Mouse (Mus musculus) heart, embryonic 13.5 days (tissue): Measurements from ENCODE around the gene Smtnl1. TPM values are rescaled to one million over a fixed set of nuclear protein-coding genes. Genes with fewer than 3 reads are reported as not detected.

Source experiments
- ATAC-seq: fragments of 200-750 bp; cut with Nextera tagmentation; 2 replicates; pipeline ENCODE4 v1.8.0; 2017; ENCODE audit warnings: moderate TSS enrichment; ENCODE audit not compliant: insufficient number of reproducible peaks, low FRiP score, low TSS enrichment; ENCODE audit errors: extremely low read depth
- H3K27ac ChIP-seq: fragments of 300-500 bp; sonication (generic); replicated peaks from 2 replicates; pipeline ENCODE4 v1.5.1; 2015; ENCODE audit warnings: moderate library complexity, mild to moderate bottlenecking, inconsistent platforms
- H3K27me3 ChIP-seq: fragments of 300-500 bp; sonication (generic); replicated peaks from 2 replicates; pipeline ENCODE4 v1.6.1; 2015; ENCODE audit warnings: mild to moderate bottlenecking, inconsistent platforms
- H3K36me3 ChIP-seq: fragments of 300-500 bp; sonication (generic); 2 replicates; pipeline ENCODE4 v1.6.1; 2015; ENCODE audit warnings: mild to moderate bottlenecking, inconsistent platforms
- H3K4me1 ChIP-seq: fragments of 300-500 bp; sonication (generic); 2 replicates; pipeline ENCODE4 v1.6.1; 2015; ENCODE audit warnings: inconsistent platforms
- H3K4me2 ChIP-seq: fragments of 300-500 bp; sonication (generic); 2 replicates; pipeline ENCODE4 v1.6.1; 2015; ENCODE audit warnings: inconsistent platforms, mild to moderate bottlenecking, moderate library complexity
- H3K4me3 ChIP-seq: fragments of 300-500 bp; sonication (generic); 2 replicates; pipeline ENCODE4 v1.5.1; 2015; ENCODE audit warnings: moderate library complexity, mild to moderate bottlenecking, inconsistent platforms
- H3K9ac ChIP-seq: fragments of 300-500 bp; sonication (generic); 2 replicates; pipeline ENCODE4 v1.6.1; 2015; ENCODE audit warnings: inconsistent platforms, mild to moderate bottlenecking, moderate library complexity
- H3K9me3 ChIP-seq: fragments of 300-500 bp; sonication (generic); 2 replicates; pipeline ENCODE4 v1.6.1; 2016; ENCODE audit warnings: inconsistent platforms
- WGBS: fragments of 180-500 bp; shearing (Covaris S2); methylation state at CpG from one replicate; pipeline ENCODE4 v1.1.7; 2015; ENCODE audit warnings: mixed read lengths; 5-methylcytosine and 5-hydroxymethylcytosine counted together
- polyA plus RNA-seq: library from polyadenylated mRNA; unstranded; fragments of >200 nt; fragmentation: Nextera tagmentation; extraction: Ambion mirVana; gene quantifications from 2 replicates; pipeline ENCODE4 v1.2.1, GENCODE M21; 2015

Gene Smtnl1
- polyA plus RNA-seq, 1 experiment from 2014 or later, result 0.24 TPM

GRCm38 (mm10) chr2:84837817-84838592 lies 15.6 kb upstream of the Smtnl1 start:
- Histone ChIP-seq H3K9me3 (no peaks in the 10 kb centered on the region), H3K4me3 (0 out of 2 replicates have a peak overlapping the region, but pooled peaks have one; percentile 74), H3K9ac (no peak overlapping the region), H3K4me2 (peak overlapping the region; percentile 79), H3K27ac (no peak overlapping the region), H3K36me3 (no peaks in the 10 kb centered on the region), H3K27me3 (peaks cover 26% of the 10 kb centered on the region; the same call in 1 of the 2 replicates), H3K4me1 (peaks cover 38% of the 10 kb centered on the region)
- no peak for ATAC-seq
- 32% methylated on average over 9 of the region's 9 CpGs for WGBS

- H3K9ac ChIP-seq, result no peak overlapping the region
- H3K4me2 ChIP-seq, result no peak overlapping the region
- H3K4me3 ChIP-seq, result no peak overlapping the region
- WGBS, result 57% methylated on average over 8 of the region's 8 CpGs
- no peak overlapping the region for H3K27ac ChIP-seq
- H3K4me1 ChIP-seq, result peaks cover 33% of the 10 kb centered on the region
- H3K36me3 ChIP-seq, result no peaks in the 10 kb centered on the region
- no peak for ATAC-seq
- no peaks in the 10 kb centered on the region for H3K9me3 ChIP-seq
- peaks cover 26% of the 10 kb centered on the region; the same call in 1 of the 2 replicates for H3K27me3 ChIP-seq
Measured at GRCm38 (mm10) chr2:84837107-84837506, 14.7 kb upstream of the Smtnl1 start.

- Histone ChIP-seq H3K36me3 (peaks cover 25% of the 10 kb centered on the region), H3K9ac (peak overlapping the region; percentile 67), H3K27me3 (0 out of 2 replicates have a peak, but pooled peaks cover 10% of the 10 kb centered on the region), H3K4me2 (no peak overlapping the region), H3K4me3 (no peak overlapping the region), H3K4me1 (peaks cover 16% of the 10 kb centered on the region), H3K27ac (peak overlapping the region; percentile 59; the same call in 1 of the 2 replicates), H3K9me3 (no peaks in the 10 kb centered on the region)
- no peak for ATAC-seq
- 26% methylated on average over 10 of the region's 10 CpGs for WGBS
Measured at GRCm38 (mm10) chr2:84831666-84832391, 9.4 kb upstream of the Smtnl1 start.

GRCm38 (mm10) chr2:84827283-84827920 lies 5.0 kb upstream of the Smtnl1 start:
- H3K9me3 ChIP-seq, result no peaks in the 10 kb centered on the region
- peaks cover 25% of the 10 kb centered on the region for H3K36me3 ChIP-seq
- peaks cover 31% of the 10 kb centered on the region for H3K4me1 ChIP-seq
- no peaks in the 10 kb centered on the region for H3K27me3 ChIP-seq
- H3K9ac ChIP-seq, result peak overlapping the region; percentile 92
- H3K27ac ChIP-seq, result peak overlapping the region; percentile 83
- WGBS, result under 1% methylated on average over 29 of the region's 29 CpGs
- ATAC-seq, result peak; percentile 55
- H3K4me2 ChIP-seq, result peak overlapping the region; percentile 96
- peak overlapping the region; percentile 90 for H3K4me3 ChIP-seq

- peak within 1 kb of the TSS; percentile 83 for H3K27ac ChIP-seq
- under 1% methylated on average over 34 of the region's 34 CpGs for whole genome bisulfite sequencing
- H3K36me3 ChIP-seq, result peaks cover 25% of the 10 kb centered on the region
- no peaks in the 10 kb centered on the region for H3K9me3 ChIP-seq
- peak within 1 kb of the TSS; percentile 90 for H3K4me3 ChIP-seq
- peaks cover 24% of the 10 kb centered on the region for H3K4me1 ChIP-seq
- peak within 1 kb of the TSS; percentile 96 for H3K4me2 ChIP-seq
- no peaks in the 10 kb centered on the region for H3K27me3 ChIP-seq
- H3K9ac ChIP-seq, result peak within 1 kb of the TSS; percentile 92
- ATAC-seq, result peak; percentile 58
Measured at GRCm38 (mm10) chr2:84826488-84827282, 4.2 kb upstream of the Smtnl1 start, which contains the start of gene Timm10. TSS of gene Timm10 (plus strand) at chr2:84826997.

GRCm38 (mm10) chr2:84823237-84823636 lies 785 bp upstream of the Smtnl1 start:
- peaks cover under 1% of the 10 kb centered on the region; the same call in 1 of the 2 replicates for H3K36me3 ChIP-seq
- WGBS, result 15% methylated on average over 2 of the region's 2 CpGs
- no peaks in the 10 kb centered on the region; the same call in 1 of the 2 replicates for H3K27me3 ChIP-seq
- H3K9me3 ChIP-seq, result no peaks in the 10 kb centered on the region
- peaks cover 37% of the 10 kb centered on the region for H3K4me1 ChIP-seq
- no peak overlapping the region for H3K4me2 ChIP-seq
- H3K9ac ChIP-seq, result no peak overlapping the region
- H3K4me3 ChIP-seq, result no peak overlapping the region
- ATAC-seq, result no peak
- peak overlapping the region; percentile 56; the same call in 1 of the 2 replicates for H3K27ac ChIP-seq

- peak overlapping the region; percentile 81 for H3K27ac ChIP-seq
- WGBS, result 34% methylated on average over 3 of the region's 3 CpGs
- ATAC-seq, result no peak
Measured at GRCm38 (mm10) chr2:84819861-84820260, 2.6 kb downstream of the Smtnl1 start.

GRCm38 (mm10) chr2:84812676-84813075 lies 9.8 kb downstream of the Smtnl1 start:
- peak overlapping the region; percentile 69 for H3K4me2 ChIP-seq
- H3K27ac ChIP-seq, result peak overlapping the region; percentile 86
- WGBS, result 74% methylated on average over 6 of the region's 6 CpGs

More at GRCm38 (mm10) chr2:84819861-84820260, 2.6 kb downstream of the Smtnl1 start:
- H3K9me3 ChIP-seq, result no peaks in the 10 kb centered on the region
- H3K4me3 ChIP-seq, result no peak overlapping the region
- H3K27me3 ChIP-seq, result no peaks in the 10 kb centered on the region; the same call in 1 of the 2 replicates
- H3K4me1 ChIP-seq, result peaks cover 24% of the 10 kb centered on the region
- H3K9ac ChIP-seq, result 0 out of 2 replicates have a peak overlapping the region, but pooled peaks have one; percentile 14
- H3K36me3 ChIP-seq, result no peaks in the 10 kb centered on the region
- H3K4me2 ChIP-seq, result no peak overlapping the region; the same call in 1 of the 2 replicates

GRCm38 (mm10) chr2:84811880-84812279 lies 10.6 kb downstream of the Smtnl1 start:
- Histone ChIP-seq H3K36me3 (peaks cover 19% of the 10 kb centered on the region), H3K9me3 (no peaks in the 10 kb centered on the region), H3K27me3 (no peaks in the 10 kb centered on the region), H3K4me2 (peak overlapping the region; percentile 69), H3K4me1 (peaks cover 27% of the 10 kb centered on the region), H3K9ac (peak overlapping the region; percentile 11; the same call in 1 of the 2 replicates), H3K27ac (peak overlapping the region; percentile 86), H3K4me3 (no peak overlapping the region)
- peak; percentile 76 for ATAC-seq
- 11% methylated on average over 7 of the region's 7 CpGs for WGBS

More at GRCm38 (mm10) chr2:84812676-84813075, 9.8 kb downstream of the Smtnl1 start:
- Histone ChIP-seq H3K4me1 (peaks cover 27% of the 10 kb centered on the region), H3K9ac (no peak overlapping the region; the same call in 1 of the 2 replicates), H3K27me3 (no peaks in the 10 kb centered on the region), H3K36me3 (peaks cover 17% of the 10 kb centered on the region), H3K4me3 (no peak overlapping the region), H3K9me3 (no peaks in the 10 kb centered on the region)
- no peak for ATAC-seq

GRCm38 (mm10) chr2:84810886-84811577 lies 11.4 kb downstream of the Smtnl1 start:
- Histone ChIP-seq H3K9me3 (no peaks in the 10 kb centered on the region), H3K27ac (peak overlapping the region; percentile 86), H3K27me3 (no peaks in the 10 kb centered on the region), H3K36me3 (peaks cover 28% of the 10 kb centered on the region), H3K4me1 (peaks cover 27% of the 10 kb centered on the region), H3K4me2 (peak overlapping the region; percentile 69), H3K4me3 (peak overlapping the region; percentile 43), H3K9ac (peak overlapping the region; percentile 70)
- peak; percentile 57; the same call in 1 of the 2 replicates for ATAC-seq
- WGBS, result 18% methylated on average over 26 of the region's 26 CpGs
